Mouse (Mus musculus): ENCODE data around the gene Nhsl2. TPM values are rescaled to one million over a fixed set of nuclear protein-coding genes. Genes with fewer than 3 reads are reported as not detected.

Nhsl2 gene
- polyA plus RNA-seq, 1 experiment from 2014 or later: 4.5 TPM

DNA sequence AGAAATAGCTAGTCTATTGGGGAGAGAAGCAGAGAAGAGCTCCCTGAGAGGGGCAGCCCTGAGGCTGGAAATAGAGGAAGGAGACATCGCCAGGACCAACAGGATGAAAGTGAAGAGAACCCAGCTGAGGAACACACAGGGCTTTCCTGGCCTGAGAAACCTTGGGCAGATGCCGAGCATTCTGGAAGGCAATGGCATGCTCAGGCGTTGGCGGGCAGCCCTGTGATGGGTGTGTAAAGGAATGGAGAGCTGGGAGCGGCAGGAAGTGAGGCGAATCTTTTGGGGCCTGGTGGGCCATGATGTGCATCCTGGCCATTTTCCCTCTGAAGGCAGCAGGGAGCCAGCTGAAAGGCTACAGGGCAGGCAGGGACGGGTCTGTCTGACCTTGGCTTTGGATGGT is 83.1 kb downstream of the Nhsl2 start:
- peaks cover 2% of the 10 kb centered on the region; the same call in 1 of the 2 replicates for H3K27me3 ChIP-seq (ENCODE audit: control insufficient read depth, insufficient read depth, low read length)
- ATAC-seq (ENCODE audit: low read depth): no peak

DNA sequence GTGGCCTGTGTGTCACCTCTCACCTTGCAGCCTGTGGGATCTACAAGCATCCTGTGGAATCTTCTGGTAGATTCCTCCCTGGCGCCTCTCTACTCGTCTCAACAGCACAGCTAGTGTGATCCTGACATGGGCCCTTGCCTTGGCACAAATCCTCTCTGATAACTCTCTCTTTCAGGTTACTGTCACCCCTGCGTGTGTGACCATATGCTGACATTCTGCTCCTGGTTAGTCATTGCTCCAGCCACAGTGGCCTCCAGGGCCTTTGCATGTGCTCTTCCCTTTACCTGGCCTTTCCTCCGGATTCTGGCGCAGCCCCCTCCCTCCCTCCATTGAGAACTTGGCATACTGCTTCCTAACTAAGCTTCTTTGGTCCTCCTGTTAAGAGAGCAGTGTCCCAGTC is 84.2 kb downstream of the Nhsl2 start:
- Histone ChIP-seq H3K4me3 (ENCODE audit: low read depth, low read length) (no peak overlapping the region), H3K27ac (ENCODE audit: low read depth, low read length) (no peak overlapping the region), H3K9ac (replicated peaks; ENCODE audit: low read depth, low read length) (no peak overlapping the region), H3K36me3 (ENCODE audit: control insufficient read depth, insufficient read depth, low read length) (no peaks in the 10 kb centered on the region), H3K4me2 (ENCODE audit: low read depth, low read length) (no peak overlapping the region), H3K9me3 (ENCODE audit: control insufficient read depth, low read length) (no peaks in the 10 kb centered on the region), H3K4me1 (ENCODE audit: control insufficient read depth, insufficient read depth, low read length) (no peaks in the 10 kb centered on the region), H3K27me3 (ENCODE audit: control insufficient read depth, insufficient read depth, low read length) (no peaks in the 10 kb centered on the region)
- ATAC-seq (ENCODE audit: low read depth): no peak
- 92% methylated on average over 5 of the region's 5 CpGs for WGBS

More for the DNA sequence above, 83.1 kb downstream of the Nhsl2 start:
- Histone ChIP-seq H3K36me3 (ENCODE audit: control insufficient read depth, insufficient read depth, low read length) (no peaks in the 10 kb centered on the region), H3K4me3 (ENCODE audit: low read depth, low read length) (no peak overlapping the region), H3K27ac (ENCODE audit: low read depth, low read length) (no peak overlapping the region), H3K4me2 (ENCODE audit: low read depth, low read length) (no peak overlapping the region), H3K9ac (replicated peaks; ENCODE audit: low read depth, low read length) (no peak overlapping the region), H3K4me1 (ENCODE audit: control insufficient read depth, insufficient read depth, low read length) (no peaks in the 10 kb centered on the region), H3K9me3 (ENCODE audit: control insufficient read depth, low read length) (no peaks in the 10 kb centered on the region)
- WGBS: 87% methylated on average over 7 of the region's 7 CpGs

DNA sequence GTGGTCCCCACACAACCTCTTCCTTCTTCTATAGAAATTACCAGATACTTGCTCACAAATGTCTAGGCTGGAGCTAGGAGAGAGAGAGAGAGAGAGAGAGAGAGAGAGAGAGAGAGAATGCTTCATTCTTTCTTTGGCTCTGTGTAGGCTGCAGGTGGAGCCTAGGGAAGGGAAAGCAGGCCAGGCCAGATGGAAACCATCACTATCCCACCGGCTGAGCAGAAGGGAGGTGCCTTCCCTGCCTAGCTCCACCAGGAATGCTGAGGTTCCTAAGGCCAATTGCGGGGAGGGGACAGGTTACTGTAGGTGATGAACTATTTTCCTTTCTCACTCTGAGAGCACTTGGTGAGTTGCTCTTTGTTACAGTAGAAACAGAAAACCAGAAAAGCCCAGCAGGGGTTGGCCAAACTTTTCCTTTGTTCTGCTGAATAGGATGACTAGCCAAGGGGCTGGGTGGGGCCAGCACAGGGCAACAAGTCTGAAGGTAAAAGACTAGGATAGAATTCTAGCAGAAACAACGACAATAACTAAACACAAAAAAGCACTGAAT is 86.2 kb downstream of the Nhsl2 start:
- H3K9ac ChIP-seq (replicated peaks; ENCODE audit: low read depth, low read length): no peak overlapping the region
- WGBS: 30% methylated on average over 3 of the region's 3 CpGs
- ATAC-seq (ENCODE audit: low read depth): no peak
- no peak overlapping the region for H3K4me2 ChIP-seq (ENCODE audit: low read depth, low read length)
- no peaks in the 10 kb centered on the region for H3K36me3 ChIP-seq (ENCODE audit: control insufficient read depth, insufficient read depth, low read length)
- no peaks in the 10 kb centered on the region for H3K27me3 ChIP-seq (ENCODE audit: control insufficient read depth, insufficient read depth, low read length)
- H3K4me1 ChIP-seq (ENCODE audit: control insufficient read depth, insufficient read depth, low read length): no peaks in the 10 kb centered on the region
- no peak overlapping the region for H3K27ac ChIP-seq (ENCODE audit: low read depth, low read length)
- H3K9me3 ChIP-seq (ENCODE audit: control insufficient read depth, low read length): no peaks in the 10 kb centered on the region
- no peak overlapping the region for H3K4me3 ChIP-seq (ENCODE audit: low read depth, low read length)

DNA sequence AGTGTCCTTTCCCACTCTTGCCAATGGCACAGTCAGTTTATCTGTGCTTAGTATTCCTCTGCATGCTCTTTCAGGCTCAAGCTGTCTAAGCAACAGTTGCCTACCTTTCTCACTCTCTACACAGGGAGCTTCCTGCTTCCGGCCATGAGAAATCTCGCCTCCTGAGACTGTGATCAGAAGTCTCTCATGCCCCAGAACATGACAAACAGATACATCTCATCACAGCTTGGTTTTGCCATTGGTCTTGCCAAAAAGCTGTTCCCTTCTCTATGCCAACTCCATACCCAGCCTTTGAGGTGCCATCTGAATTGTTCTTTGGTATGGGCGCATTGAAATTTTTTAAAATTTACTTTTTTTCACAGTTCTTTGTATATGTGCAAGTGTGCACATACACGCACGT is 90.3 kb downstream of the Nhsl2 start:
- H3K27me3 ChIP-seq (ENCODE audit: control insufficient read depth, insufficient read depth, low read length): no peaks in the 10 kb centered on the region
- H3K4me1 ChIP-seq (ENCODE audit: control insufficient read depth, insufficient read depth, low read length): no peaks in the 10 kb centered on the region
- H3K4me2 ChIP-seq (ENCODE audit: low read depth, low read length): no peak overlapping the region
- no peaks in the 10 kb centered on the region for H3K36me3 ChIP-seq (ENCODE audit: control insufficient read depth, insufficient read depth, low read length)
- H3K4me3 ChIP-seq (ENCODE audit: low read depth, low read length): no peak overlapping the region
- no peak overlapping the region for H3K27ac ChIP-seq (ENCODE audit: low read depth, low read length)
- no peak for ATAC-seq (ENCODE audit: low read depth)
- 90% methylated on average over 5 of the region's 5 CpGs for whole genome bisulfite sequencing
- no peaks in the 10 kb centered on the region for H3K9me3 ChIP-seq (ENCODE audit: control insufficient read depth, low read length)
- no peak overlapping the region for H3K9ac ChIP-seq (replicated peaks; ENCODE audit: low read depth, low read length)

DNA sequence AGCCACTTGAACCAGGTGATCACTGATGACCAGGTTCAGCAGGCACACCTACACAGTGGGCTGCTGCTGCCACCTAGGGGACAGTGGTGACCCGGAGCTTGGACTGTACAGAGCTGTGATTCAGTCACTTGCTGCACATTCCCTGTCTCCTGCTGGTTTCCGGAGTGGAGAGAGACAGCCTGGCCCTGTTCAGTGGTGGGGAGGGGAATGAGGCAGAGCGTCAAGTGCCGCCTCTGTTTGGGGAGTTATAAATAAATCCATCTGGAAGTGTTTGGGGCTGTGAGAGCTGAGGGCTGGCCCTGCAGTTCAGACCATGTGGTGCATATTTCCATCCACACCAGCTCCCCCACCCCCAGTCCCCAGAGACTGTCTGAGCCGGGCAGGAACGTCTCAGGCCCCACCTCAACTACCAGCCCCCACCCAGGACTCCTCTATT is 93.3 kb downstream of the Nhsl2 start:
- no peak overlapping the region for H3K4me3 ChIP-seq (ENCODE audit: low read depth, low read length)
- H3K36me3 ChIP-seq (ENCODE audit: control insufficient read depth, insufficient read depth, low read length): no peaks in the 10 kb centered on the region
- WGBS: 11% methylated on average over 6 of the region's 6 CpGs
- H3K4me1 ChIP-seq (ENCODE audit: control insufficient read depth, insufficient read depth, low read length): no peaks in the 10 kb centered on the region
- H3K4me2 ChIP-seq (ENCODE audit: low read depth, low read length): no peak overlapping the region
- no peak overlapping the region for H3K9ac ChIP-seq (replicated peaks; ENCODE audit: low read depth, low read length)
- H3K9me3 ChIP-seq (ENCODE audit: control insufficient read depth, low read length): no peaks in the 10 kb centered on the region
- ATAC-seq (ENCODE audit: low read depth): peak; percentile 89
- H3K27me3 ChIP-seq (ENCODE audit: control insufficient read depth, insufficient read depth, low read length): no peaks in the 10 kb centered on the region
- H3K27ac ChIP-seq (ENCODE audit: low read depth, low read length): no peak overlapping the region

DNA sequence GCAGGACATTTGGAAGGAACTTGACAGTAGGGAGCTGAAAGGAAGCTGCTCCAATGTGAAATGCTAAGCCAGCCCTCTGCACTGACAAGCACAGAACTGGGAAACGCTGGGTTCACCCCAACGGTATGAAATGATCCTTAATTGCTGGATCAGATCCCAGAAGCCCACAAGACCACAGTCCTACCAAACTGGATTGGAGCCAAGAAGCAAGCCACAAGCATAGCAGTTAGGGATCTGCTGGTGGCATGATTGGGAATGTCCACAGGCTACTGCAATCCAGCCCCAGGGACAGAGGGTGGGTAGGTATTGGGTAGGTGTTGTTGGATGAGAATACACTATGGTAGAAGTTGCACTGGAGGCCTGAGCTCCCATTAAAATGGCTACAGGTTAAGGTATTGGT is 94.6 kb downstream of the Nhsl2 start:
- no peak overlapping the region for H3K4me3 ChIP-seq (ENCODE audit: low read depth, low read length)
- no peaks in the 10 kb centered on the region for H3K27me3 ChIP-seq (ENCODE audit: control insufficient read depth, insufficient read depth, low read length)
- no peak overlapping the region for H3K4me2 ChIP-seq (ENCODE audit: low read depth, low read length)
- H3K27ac ChIP-seq (ENCODE audit: low read depth, low read length): no peak overlapping the region
- WGBS: 68% methylated on average over 2 of the region's 2 CpGs
- no peaks in the 10 kb centered on the region for H3K36me3 ChIP-seq (ENCODE audit: control insufficient read depth, insufficient read depth, low read length)
- no peak for ATAC-seq (ENCODE audit: low read depth)
- no peak overlapping the region for H3K9ac ChIP-seq (replicated peaks; ENCODE audit: low read depth, low read length)
- H3K9me3 ChIP-seq (ENCODE audit: control insufficient read depth, low read length): no peaks in the 10 kb centered on the region
- no peaks in the 10 kb centered on the region for H3K4me1 ChIP-seq (ENCODE audit: control insufficient read depth, insufficient read depth, low read length)

DNA sequence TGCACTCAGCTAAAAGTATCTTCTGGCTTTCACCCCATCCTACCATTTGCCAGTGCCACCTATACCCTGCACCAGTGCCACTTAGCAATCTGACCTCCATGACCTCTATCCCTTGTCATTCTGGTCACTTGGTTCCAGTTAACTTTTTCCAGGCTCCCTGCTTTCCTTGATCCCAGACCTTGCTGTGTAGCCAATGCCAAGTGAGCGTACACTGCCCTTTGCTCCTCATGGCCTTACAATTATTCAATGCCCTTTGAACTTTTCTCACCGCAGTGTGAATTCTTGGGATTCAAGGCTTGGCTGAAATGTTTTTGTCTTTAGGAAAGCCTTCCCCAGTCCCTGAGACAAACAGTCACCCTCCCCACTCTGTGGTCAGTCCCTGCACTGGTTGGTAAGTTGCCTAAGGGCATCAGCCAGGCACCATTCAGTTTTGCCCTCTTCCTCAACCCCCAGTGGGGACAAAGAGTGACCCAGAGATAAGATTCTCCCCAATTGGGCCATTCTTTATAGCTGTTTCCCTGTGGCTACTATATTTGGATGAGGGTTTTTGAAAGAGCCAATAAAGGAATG is 95.7 kb downstream of the Nhsl2 start:
- Histone ChIP-seq H3K4me3 (ENCODE audit: low read depth, low read length) (no peak overlapping the region), H3K27me3 (ENCODE audit: control insufficient read depth, insufficient read depth, low read length) (no peaks in the 10 kb centered on the region), H3K9ac (replicated peaks; ENCODE audit: low read depth, low read length) (no peak overlapping the region), H3K4me2 (ENCODE audit: low read depth, low read length) (no peak overlapping the region), H3K9me3 (ENCODE audit: control insufficient read depth, low read length) (no peaks in the 10 kb centered on the region), H3K27ac (ENCODE audit: low read depth, low read length) (no peak overlapping the region), H3K4me1 (ENCODE audit: control insufficient read depth, insufficient read depth, low read length) (no peaks in the 10 kb centered on the region), H3K36me3 (ENCODE audit: control insufficient read depth, insufficient read depth, low read length) (no peaks in the 10 kb centered on the region)
- no peak for ATAC-seq (ENCODE audit: low read depth)
- 71% methylated on average over 2 of the region's 2 CpGs for WGBS

DNA sequence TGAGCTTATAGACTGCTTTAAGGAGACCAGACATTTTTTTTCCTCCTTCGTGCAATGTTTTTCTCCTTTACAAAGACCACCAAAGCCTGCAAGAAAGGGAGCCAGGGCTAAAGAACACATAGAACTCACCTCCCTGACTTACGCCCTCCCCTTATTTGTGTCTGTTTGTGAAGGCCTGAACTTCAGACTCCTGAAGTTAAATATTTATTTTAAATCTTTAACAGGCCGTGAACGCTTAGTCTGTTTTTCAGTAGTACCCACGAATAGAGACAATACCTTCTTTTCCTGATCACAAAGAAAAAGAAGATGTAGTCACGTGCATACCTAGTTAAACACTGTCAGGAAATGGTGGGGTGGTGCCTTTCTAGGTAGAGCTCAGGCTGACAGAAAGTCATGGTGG is 103.3 kb downstream of the Nhsl2 start:
- H3K27me3 ChIP-seq (ENCODE audit: control insufficient read depth, insufficient read depth, low read length): no peaks in the 10 kb centered on the region
- ATAC-seq (ENCODE audit: low read depth): no peak
- 81% methylated on average over 6 of the region's 6 CpGs for whole genome bisulfite sequencing

DNA sequence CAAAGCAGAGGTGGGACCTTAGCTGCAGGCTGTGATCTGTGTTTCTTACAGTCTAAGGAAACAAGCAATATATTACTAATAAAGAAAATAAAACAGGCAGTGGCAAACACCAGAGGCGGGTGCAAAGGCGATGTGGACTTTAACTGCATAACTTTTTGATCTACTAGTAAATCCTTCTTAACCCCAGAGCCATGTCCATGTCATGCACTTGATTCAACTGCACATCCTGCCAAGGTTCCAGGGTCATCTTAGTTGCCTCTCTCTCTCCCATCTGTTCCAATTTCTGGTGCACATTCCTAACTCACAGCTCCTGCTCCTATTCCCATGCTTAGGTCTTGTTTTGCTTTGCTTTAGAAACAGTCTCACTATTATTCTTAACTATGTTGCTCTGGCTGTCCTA is 104.1 kb downstream of the Nhsl2 start:
- no peaks in the 10 kb centered on the region for H3K9me3 ChIP-seq (ENCODE audit: control insufficient read depth, low read length)
- H3K4me1 ChIP-seq (ENCODE audit: control insufficient read depth, insufficient read depth, low read length): no peaks in the 10 kb centered on the region
- ATAC-seq (ENCODE audit: low read depth): no peak
- 98% methylated on average over 2 of the region's 2 CpGs for WGBS
- H3K4me2 ChIP-seq (ENCODE audit: low read depth, low read length): no peak overlapping the region
- no peak overlapping the region for H3K9ac ChIP-seq (replicated peaks; ENCODE audit: low read depth, low read length)
- no peak overlapping the region for H3K4me3 ChIP-seq (ENCODE audit: low read depth, low read length)
- no peaks in the 10 kb centered on the region for H3K27me3 ChIP-seq (ENCODE audit: control insufficient read depth, insufficient read depth, low read length)
- no peaks in the 10 kb centered on the region for H3K36me3 ChIP-seq (ENCODE audit: control insufficient read depth, insufficient read depth, low read length)
- H3K27ac ChIP-seq (ENCODE audit: low read depth, low read length): no peak overlapping the region

More for the DNA sequence above, 103.3 kb downstream of the Nhsl2 start:
- no peak overlapping the region for H3K9ac ChIP-seq (replicated peaks; ENCODE audit: low read depth, low read length)
- no peaks in the 10 kb centered on the region for H3K9me3 ChIP-seq (ENCODE audit: control insufficient read depth, low read length)
- H3K4me2 ChIP-seq (ENCODE audit: low read depth, low read length): no peak overlapping the region
- H3K27ac ChIP-seq (ENCODE audit: low read depth, low read length): no peak overlapping the region
- H3K36me3 ChIP-seq (ENCODE audit: control insufficient read depth, insufficient read depth, low read length): no peaks in the 10 kb centered on the region
- H3K4me1 ChIP-seq (ENCODE audit: control insufficient read depth, insufficient read depth, low read length): no peaks in the 10 kb centered on the region
- no peak overlapping the region for H3K4me3 ChIP-seq (ENCODE audit: low read depth, low read length)

Data from neural tube, embryonic 14.5 days (tissue).